ENCODE assay signal across 25 mouse cellular contexts in the genomic region with DNA sequence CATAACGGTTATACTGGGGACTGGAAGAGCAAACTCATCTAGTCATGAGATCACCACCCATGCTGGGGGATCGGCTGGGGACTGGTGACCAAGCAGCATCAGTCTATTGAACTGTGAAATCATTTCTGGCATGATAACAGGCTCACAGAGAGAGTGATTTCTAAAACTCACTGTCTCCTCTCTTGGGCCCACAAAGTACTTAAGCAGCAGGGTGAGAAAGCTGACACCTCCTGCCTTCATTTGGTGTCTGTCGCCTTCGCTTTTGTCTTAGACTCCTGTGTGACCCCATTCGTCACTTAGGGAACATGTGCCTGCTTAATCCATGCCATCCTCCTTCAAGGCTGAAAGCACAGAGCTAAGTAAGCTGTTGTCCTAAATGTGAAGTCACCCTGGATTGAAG.
"Had no signal": no experiment of that assay in that cellular context is flagged by ENCODE, and none has a peak within 500 bp of the region (broad histone marks: within the 10 kb centered on the region; RNA-seq: fewer than 3 reads in every experiment).

No protein-coding gene starts in this region.

- H3K27ac ChIP-seq: embryonic facial prominence, embryonic 10.5 days; embryonic facial prominence, embryonic 12.5 days; embryonic facial prominence, embryonic 13.5 days; embryonic facial prominence, embryonic 15.5 days; forebrain, embryonic 10.5 days; forebrain, embryonic 12.5 days; forebrain, embryonic 13.5 days; forebrain, embryonic 15.5 days; gastrocnemius, adult 2 months; heart, adult 2 months had no signal

- H3K4me3 ChIP-seq: embryonic facial prominence, embryonic 10.5 days; embryonic facial prominence, embryonic 12.5 days; embryonic facial prominence, embryonic 13.5 days; embryonic facial prominence, embryonic 15.5 days; erythroblast, embryonic 14.5 days; forebrain, embryonic 10.5 days; forebrain, embryonic 12.5 days; forebrain, embryonic 13.5 days; forebrain, embryonic 15.5 days; gastrocnemius, adult 2 months; heart, adult 2 months had no signal

- H3K27me3 ChIP-seq: embryonic facial prominence, embryonic 12.5 days; embryonic facial prominence, embryonic 13.5 days; embryonic facial prominence, embryonic 15.5 days; forebrain, embryonic 15.5 days had no signal

- H3K36me3 ChIP-seq: embryonic facial prominence, embryonic 10.5 days; embryonic facial prominence, embryonic 12.5 days; embryonic facial prominence, embryonic 13.5 days; embryonic facial prominence, embryonic 15.5 days; forebrain, embryonic 10.5 days; forebrain, embryonic 12.5 days; forebrain, embryonic 15.5 days had no signal

- H3K4me1 ChIP-seq: embryonic facial prominence, embryonic 13.5 days; embryonic facial prominence, embryonic 15.5 days had no signal

- DNase-seq: cerebellum, adult 9-10 months; cerebellum, adult 9-11 months; cerebellum, postnatal 10 days; cerebellum, postnatal 14 days; cerebellum, postnatal 25 days; cerebellum, postnatal 36 days; embryo, embryonic 11 days; forebrain, postnatal 0 days; gastrocnemius, adult 2 months; gastrocnemius, postnatal 10 days; gastrocnemius, postnatal 14 days; gastrocnemius, postnatal 25 days; gastrocnemius, postnatal 36 days; heart, adult 11 months; heart, adult 18-20 months; heart, adult 2 months had no signal
